Mouse (Mus musculus): Measurements from ENCODE around the gene Crisp2. TPM values are rescaled to one million over a fixed set of nuclear protein-coding genes. Genes with fewer than 3 reads are reported as not detected.

Gene Crisp2
- polyA plus RNA-seq, 2 experiments from 2014 or later = not detected

Other genes starting within 250 kb of the Crisp2 start
- not detected for gene Esp6, start 245.5 kb downstream of the Crisp2 start, polyA plus RNA-seq (2017; shearing (Covaris generic))
- not detected for gene Esp4, start 208.4 kb downstream of the Crisp2 start, polyA plus RNA-seq (2017; shearing (Covaris generic))
- not detected for gene Esp3, start 174.9 kb downstream of the Crisp2 start, polyA plus RNA-seq (2017; shearing (Covaris generic))
- not detected for gene Esp1, start 79.9 kb downstream of the Crisp2 start, polyA plus RNA-seq (2017; shearing (Covaris generic))
- gene Rhag, start 4.1 kb upstream of the Crisp2 start, polyA plus RNA-seq (2017; shearing (Covaris generic)) = 1 to 10 TPM in 1 of 2 experiments, under 1 TPM in 1; 0.28 to 2.0 TPM
- gene 9130008F23Rik, start 73.6 kb upstream of the Crisp2 start, polyA plus RNA-seq (2017; shearing (Covaris generic)) = not detected
- not detected for gene Glyatl3, start 107.3 kb upstream of the Crisp2 start, polyA plus RNA-seq (2017; shearing (Covaris generic))
- gene Mut, start 127.7 kb upstream of the Crisp2 start, polyA plus RNA-seq (2017; shearing (Covaris generic)) = 10 to 100 TPM; 16.3 to 17.4 TPM
- gene Cenpq, start 128.0 kb upstream of the Crisp2 start, polyA plus RNA-seq (2017; shearing (Covaris generic)) = 10 to 100 TPM; 36.6 to 37.1 TPM

All from activated CD4-positive, CD25-positive, alpha-beta regulatory T cell, adult 4 months (primary cell).